ENCODE assay signal across 13 mouse cellular contexts in genomic region chr12:98282776-98283486, GRCm38 (mm10). TPM values are rescaled to one million over a fixed set of nuclear protein-coding genes. Genes with fewer than 3 reads are reported as not detected.
DNase-seq lines count a peak whose midpoint lies in the region; ATAC-seq and TF ChIP-seq lines count a peak whose summit lies in the region.
"Had no signal": no experiment of that assay in that cellular context is flagged by ENCODE, and none has a peak within 500 bp of the region (broad histone marks: within the 10 kb centered on the region; RNA-seq: fewer than 3 reads in every experiment).

No protein-coding gene starts in this region.

- no peak for TF ChIP-seq POLR2A in CH12.LX (IDR thresholded peaks at IDR 0.05; ENCODE audit: low read depth, low read length)

- in situ Hi-C loops in CH12.LX (cut with MboI; ENCODE audit: low pct_ligation_motif_present, low pct_unique_long_range_greater_than_20kb, low sequenced_read_pairs): no loop called here

- dilution Hi-C loops in CH12.LX (cut with MboI; ENCODE audit: extremely low pct_ligation_motif_present, extremely low pct_unique_long_range_greater_than_20kb, low sequenced_read_pairs): no loop called here

- peak; percentile 38 to 63 for DNase-seq in left cerebral cortex, postnatal 14 days (ENCODE audit: low spot score in 2 of 2)
- no peak for DNase-seq in left cerebral cortex, postnatal 4 days
- DNase-seq in CH12.LX (ENCODE audit: extremely low read depth): peak; percentile 90
- DNase-seq in naive thymus-derived CD4-positive, alpha-beta T cell, adult 2 months (ENCODE audit: low read depth): peak; percentile 16
- DNase-seq in testis, postnatal 10 days (ENCODE audit: low spot score): no peak
- no peak for DNase-seq in layer of hippocampus, postnatal 25 days (ENCODE audit: extremely low spot score in 1 of 2, low spot score in 1 of 2)
- DNase-seq: cerebellum, adult 9-11 months; midbrain, embryonic 14.5 days had no signal

- H3K9me3 ChIP-seq in CH12.LX (replicated peaks; ENCODE audit: low read length): peaks cover 19% of the 10 kb centered on the region
- no peaks in the 10 kb centered on the region for H3K9me3 ChIP-seq in forebrain, embryonic 13.5 days (replicated peaks)
- H3K9me3 ChIP-seq: kidney, embryonic 15.5 days; limb, embryonic 13.5 days had no signal

- H3K36me3 ChIP-seq in CH12.LX (replicated peaks in 1 of 2; ENCODE audit: control insufficient read depth in 1 of 2, insufficient read depth in 1 of 2, low read length in 1 of 2): peaks cover 0 to 9% of the 10 kb centered on the region in 2 experiments
- H3K36me3 ChIP-seq in forebrain, embryonic 13.5 days (ENCODE audit: poor library complexity, severe bottlenecking): no peaks in the 10 kb centered on the region
- H3K36me3 ChIP-seq: kidney, embryonic 15.5 days; limb, embryonic 13.5 days had no signal

- ATAC-seq in common myeloid progenitor, adult 5-6 weeks (replicated peaks; ENCODE audit: low read depth, poor library complexity, severe bottlenecking): peak; percentile 79
- no peak for ATAC-seq in forebrain, embryonic 13.5 days

- no peak overlapping the region for H3K4me3 ChIP-seq in CH12.LX (replicated peaks in 1 of 3; ENCODE audit: low read depth in 2 of 3, low read length in 2 of 3, poor library complexity in 1 of 3)
- H3K4me3 ChIP-seq in forebrain, embryonic 13.5 days: no peak overlapping the region
- H3K4me3 ChIP-seq: kidney, embryonic 15.5 days; limb, embryonic 13.5 days had no signal

- no peak for TF ChIP-seq CTCF in CH12.LX (conservative IDR thresholded peaks at IDR 0.05 in 1 of 2, IDR thresholded peaks at IDR 0.05 in 1 of 2; ENCODE audit: low read depth in 2 of 2, low read length in 2 of 2)

- peak overlapping the region; percentile 72; the same call in 1 of the 2 replicates for H3K4me2 ChIP-seq in CH12.LX (ENCODE audit: insufficient read depth, low read depth, poor library complexity, severe bottlenecking)
- H3K4me2 ChIP-seq in forebrain, embryonic 13.5 days: no peak overlapping the region
- H3K4me2 ChIP-seq: heart, embryonic 11.5 days; kidney, embryonic 15.5 days; limb, embryonic 13.5 days had no signal

- H3K79me2 ChIP-seq in CH12.LX (replicated peaks; ENCODE audit: control insufficient read depth, extremely low read depth, insufficient read depth, poor library complexity, severe bottlenecking): no peaks in the 10 kb centered on the region; the same call in 1 of the 2 replicates

- peak overlapping the region; percentile 98 for H3K27ac ChIP-seq in CH12.LX (ENCODE audit: insufficient read depth, low read depth)
- H3K27ac ChIP-seq in forebrain, embryonic 13.5 days: no peak overlapping the region
- H3K27ac ChIP-seq: kidney, embryonic 15.5 days; limb, embryonic 13.5 days had no signal

- WGBS in forebrain, embryonic 13.5 days: 84% methylated on average over 14 of the region's 14 CpGs

- no peak for TF ChIP-seq RAD21 in CH12.LX (IDR thresholded peaks at IDR 0.05; ENCODE audit: low read depth, low read length)

- H3K4me1 ChIP-seq in CH12.LX (ENCODE audit: control insufficient read depth in 1 of 2, insufficient read depth in 2 of 2): peaks cover 15 to 32% of the 10 kb centered on the region in 2 experiments; a peak in 3 of 4 replicates
- no peaks in the 10 kb centered on the region for H3K4me1 ChIP-seq in forebrain, embryonic 13.5 days
- H3K4me1 ChIP-seq: kidney, embryonic 15.5 days had no signal

- H3K27me3 ChIP-seq in CH12.LX (replicated peaks): no peaks in the 10 kb centered on the region
- H3K27me3 ChIP-seq in forebrain, embryonic 13.5 days: no peaks in the 10 kb centered on the region
- H3K27me3 ChIP-seq: kidney, embryonic 15.5 days; limb, embryonic 13.5 days had no signal

- H3K9ac ChIP-seq in CH12.LX (ENCODE audit: insufficient read depth, low read depth): peak overlapping the region; percentile 0; the same call in 1 of the 2 replicates
- H3K9ac ChIP-seq in forebrain, embryonic 13.5 days: no peak overlapping the region
- H3K9ac ChIP-seq: kidney, embryonic 15.5 days; limb, embryonic 13.5 days had no signal

- intact Hi-C loops in left cerebral cortex, postnatal 14 days (cut with DNase I): no loop called here
- intact Hi-C loops in left cerebral cortex, postnatal 4 days (cut with DNase I): loop anchor here (5.0 kb wide), 1 partner anchor 339 kb away; no protein-coding TSS in a partner anchor

- TF ChIP-seq EP300 in CH12.LX (IDR thresholded peaks at IDR 0.05; ENCODE audit: low read length): peak; percentile 96

TF ChIP-seq in CH12.LX, 34 proteins besides CTCF, POLR2A, EP300 and RAD21:
- TF ChIP-seq MAZ (IDR thresholded peaks at IDR 0.05; ENCODE audit: low read depth, low read length): 0 out of 2 replicates have a peak, but pooled peaks have one; percentile 84
- TF ChIP-seq ZNF384 (IDR thresholded peaks at IDR 0.05; ENCODE audit: low read depth, low read length): peak; percentile 27; the same call in 1 of the 2 replicates
- no peak for TF ChIP-seq PAX5 (IDR thresholded peaks at IDR 0.05; ENCODE audit: low read length)
- TF ChIP-seq KAT2A (IDR thresholded peaks at IDR 0.05; ENCODE audit: insufficient replicate concordance, low read length): 0 out of 2 replicates have a peak, but pooled peaks have one; percentile 46
- peak; percentile 84 for TF ChIP-seq JUND (conservative IDR thresholded peaks at IDR 0.05; ENCODE audit: low read depth, low read length)
- peak; percentile 6; the same call in 1 of the 2 replicates for TF ChIP-seq SMC3 (IDR thresholded peaks at IDR 0.05; ENCODE audit: low read depth, low read length)
- TF ChIP-seq POLR2AphosphoS2 (IDR thresholded peaks at IDR 0.05; ENCODE audit: low read depth, low read length): no peak
- peak; percentile 88 for TF ChIP-seq MEF2A (IDR thresholded peaks at IDR 0.05; ENCODE audit: borderline replicate concordance, low read depth, low read length)
- peak; percentile 70; the same call in 1 of the 2 replicates for TF ChIP-seq MXI1 (IDR thresholded peaks at IDR 0.05; ENCODE audit: low read depth, low read length)
- TF ChIP-seq JUN (IDR thresholded peaks at IDR 0.05; ENCODE audit: insufficient read depth, low read depth, low read length): peak; percentile 86
- no peak for TF ChIP-seq GABPA (IDR thresholded peaks at IDR 0.05; ENCODE audit: insufficient replicate concordance, low read depth, low read length)
- TF ChIP-seq SIN3A (IDR thresholded peaks at IDR 0.05; ENCODE audit: low read length): peak; percentile 79; the same call in 1 of the 2 replicates
- TF ChIP-seq E2F4 (IDR thresholded peaks at IDR 0.05; ENCODE audit: insufficient replicate concordance, low read depth, low read length): peak; percentile 43; the same call in 1 of the 2 replicates
- TF ChIP-seq UBTF (IDR thresholded peaks at IDR 0.05; ENCODE audit: low read depth, low read length): no peak
- no peak for TF ChIP-seq CHD1 (IDR thresholded peaks at IDR 0.05; ENCODE audit: low read depth, low read length)
- TF ChIP-seq IRF4 (IDR thresholded peaks at IDR 0.05; ENCODE audit: low read depth, low read length): peak; percentile 93
- TF ChIP-seq MYC (IDR thresholded peaks at IDR 0.05; ENCODE audit: low read depth, low read length): peak; percentile 81
- no peak for TF ChIP-seq NRF1 (IDR thresholded peaks at IDR 0.05; ENCODE audit: low read depth, low read length)
- peak; percentile 93 for TF ChIP-seq MAFK (IDR thresholded peaks at IDR 0.05; ENCODE audit: insufficient replicate concordance, low read length)
- TF ChIP-seq ETS1 (conservative IDR thresholded peaks at IDR 0.05; ENCODE audit: low read depth, low read length): peak; percentile 79
- peak; percentile 85 for TF ChIP-seq CHD2 (IDR thresholded peaks at IDR 0.05; ENCODE audit: low read length)
- TF ChIP-seq BHLHE40 (IDR thresholded peaks at IDR 0.05; ENCODE audit: low read depth, low read length): peak; percentile 81
- no peak for TF ChIP-seq ELF1 (IDR thresholded peaks at IDR 0.05; ENCODE audit: low read depth, low read length)
- peak; percentile 88 for TF ChIP-seq TCF12 (IDR thresholded peaks at IDR 0.05; ENCODE audit: low read depth, low read length)
- no peak for TF ChIP-seq USF2 (conservative IDR thresholded peaks at IDR 0.05; ENCODE audit: low read depth, low read length)
- peak; percentile 82 for TF ChIP-seq MAX (IDR thresholded peaks at IDR 0.05; ENCODE audit: low read length)

RNA-seq across cellular contexts. Expression of gene Gpr65, which starts 14.5 kb away (rescaled TPM):
- total RNA-seq in left cerebral cortex, postnatal 14 days (2021): not detected
- total RNA-seq in left cerebral cortex, postnatal 4 days (2021): under 1 TPM in 1 of 2 experiments, not detected in 1; 0.24 TPM
- 31.0 and 31.9 TPM in 2 replicates for total RNA-seq in CH12.LX (2012; rRNA removed)
- total RNA-seq in CH12.LX (2014; rRNA removed): 80.3 and 84.1 TPM in 2 replicates
- polyA plus RNA-seq in CH12.LX (2012; ENCODE audit: insufficient read length, low read depth): 72.6 and 80.5 TPM in 2 replicates
- 19.0 and 19.4 TPM in 2 replicates for total RNA-seq in common myeloid progenitor, adult 5-6 weeks (2017)
- total RNA-seq in layer of hippocampus, postnatal 25 days (2021): not detected
- 0.31 TPM in 1 of 2 replicates, not detected in the other for polyA plus RNA-seq in forebrain, embryonic 13.5 days (2015; fragmentation: Nextera tagmentation; extraction: Ambion mirVana)

RNA-seq across cellular contexts. Expression of gene Galc, which starts 23.7 kb away (rescaled TPM):
- total RNA-seq in left cerebral cortex, postnatal 14 days (2021): 10 to 100 TPM; 19.0 to 20.1 TPM
- total RNA-seq in left cerebral cortex, postnatal 4 days (2021): 10 to 100 TPM; 20.4 to 22.4 TPM
- total RNA-seq in CH12.LX (2012; rRNA removed) (4.7 and 6.4 TPM in 2 replicates), CH12.LX (2014; rRNA removed) (1.6 and 1.8 TPM in 2 replicates)
- 8.6 and 9.1 TPM in 2 replicates for polyA plus RNA-seq in CH12.LX (2012; ENCODE audit: insufficient read length, low read depth)
- 5.1 and 6.3 TPM in 2 replicates for total RNA-seq in common myeloid progenitor, adult 5-6 weeks (2017)
- 10 to 100 TPM; 20.5 to 23.9 TPM for total RNA-seq in layer of hippocampus, postnatal 25 days (2021)
- 9.2 and 10.3 TPM in 2 replicates for polyA plus RNA-seq in forebrain, embryonic 13.5 days (2015; fragmentation: Nextera tagmentation; extraction: Ambion mirVana)

Comparison
In these comparisons a context has a peak if more than half of its experiments do, and no peak if none do; other contexts are left out.
1. DNase-seq: peak in left cerebral cortex, postnatal 14 days (2 of 2), CH12.LX (single experiment) and naive thymus-derived CD4-positive, alpha-beta T cell, adult 2 months (single experiment); none in left cerebral cortex, postnatal 4 days (single experiment), testis, postnatal 10 days (single experiment) and layer of hippocampus, postnatal 25 days (0 of 2).
2. RNA of gene Gpr65, which starts 14.5 kb away (total RNA-seq): 31.0 to 84.1 TPM in CH12.LX and 19.0 to 19.4 TPM in common myeloid progenitor, adult 5-6 weeks; 0.24 TPM in left cerebral cortex, postnatal 4 days, not detected in layer of hippocampus, postnatal 25 days and not detected in left cerebral cortex, postnatal 14 days; every median in the first group is over 10 times any median in the second.